Mouse (Mus musculus) ES-Bruce4 (cell line): ENCODE measurements around the gene Wnt5b. TPM values are rescaled to one million over a fixed set of nuclear protein-coding genes. Genes with fewer than 3 reads are reported as not detected.
A peak's percentile ranks its signal among the peaks of the same experiment; 100 is the strongest.

Experiments
- H3K27ac ChIP-seq: 2 replicates; pipeline ENCODE4 v1.5.1; 2012; ENCODE audit warnings: low read length, inconsistent platforms; ENCODE audit not compliant: insufficient read depth
- H3K27me3 ChIP-seq: 2 replicates; pipeline ENCODE4 v1.6.1; 2012; ENCODE audit warnings: mild to moderate bottlenecking, low read length, inconsistent platforms; ENCODE audit not compliant: control insufficient read depth, poor library complexity, insufficient read depth, severe bottlenecking
- H3K36me3 ChIP-seq: 2 replicates; pipeline ENCODE4 v1.6.1; 2012; ENCODE audit warnings: inconsistent platforms, mild to moderate bottlenecking, low read length, moderate library complexity; ENCODE audit not compliant: control insufficient read depth, poor library complexity, insufficient read depth, severe bottlenecking
- H3K4me1 ChIP-seq: one replicate; pipeline ENCODE4 v1.8.1; 2011; ENCODE audit warnings: low read length; ENCODE audit not compliant: control insufficient read depth, insufficient read depth
- H3K4me3 ChIP-seq: 2 replicates; pipeline ENCODE4 v1.5.1; 2011; ENCODE audit warnings: low read depth, mild to moderate bottlenecking, low read length
- H3K9ac ChIP-seq: 2 replicates; pipeline ENCODE4 v1.6.1; 2012; ENCODE audit warnings: low read depth, mild to moderate bottlenecking, inconsistent platforms; ENCODE audit not compliant: poor library complexity, severe bottlenecking
- H3K9me3 ChIP-seq: replicated peaks from 2 replicates; pipeline ENCODE4 v1.6.1; 2012; ENCODE audit warnings: mild to moderate bottlenecking, low read length, inconsistent platforms; ENCODE audit not compliant: control insufficient read depth, poor library complexity, insufficient read depth, severe bottlenecking
- CTCF ChIP-seq: IDR thresholded peaks from one replicate; pipeline ENCODE4 v1.8.1; 2011; ENCODE audit warnings: low read depth, low read length
- EP300 ChIP-seq: IDR thresholded peaks from 2 replicates; pipeline ENCODE4 v1.6.1; 2011; ENCODE audit warnings: low read depth, low read length; ENCODE audit not compliant: insufficient read depth
- POLR2A ChIP-seq: IDR thresholded peaks from one replicate; pipeline ENCODE4 v1.8.1; 2011; ENCODE audit warnings: low read length; ENCODE audit not compliant: insufficient read depth
- polyA plus RNA-seq: library from polyadenylated mRNA; stranded (reverse); fragments of >200 nt; gene quantifications from 2 replicates; pipeline ENCODE4 v1.2.4, GENCODE M21; 2011; ENCODE audit warnings: low read depth; ENCODE audit not compliant: missing spikeins, insufficient read depth, insufficient read length

Gene Wnt5b
- polyA plus RNA-seq, 1 experiment = 2.5 TPM

GRCm38 (mm10) chr6:119565451-119566379, 21.6 kb upstream of the Wnt5b start:
- no peak for TF ChIP-seq POLR2A
- no peak for TF ChIP-seq EP300
- no peak for TF ChIP-seq CTCF
- no peak overlapping the region for H3K27ac ChIP-seq
- H3K27me3 ChIP-seq = no peaks in the 10 kb centered on the region
- no peak overlapping the region for H3K9ac ChIP-seq
- no peaks in the 10 kb centered on the region for H3K4me1 ChIP-seq
- H3K9me3 ChIP-seq = no peaks in the 10 kb centered on the region
- H3K36me3 ChIP-seq = no peaks in the 10 kb centered on the region
- H3K4me3 ChIP-seq = no peak overlapping the region

- H3K27ac ChIP-seq = no peak overlapping the region
- H3K4me3 ChIP-seq = no peak overlapping the region
- no peaks in the 10 kb centered on the region for H3K36me3 ChIP-seq
- no peaks in the 10 kb centered on the region for H3K27me3 ChIP-seq
- TF ChIP-seq POLR2A = no peak
- no peak for TF ChIP-seq CTCF
- no peak for TF ChIP-seq EP300
- H3K4me1 ChIP-seq = no peaks in the 10 kb centered on the region
- no peak overlapping the region for H3K9ac ChIP-seq
- H3K9me3 ChIP-seq = no peaks in the 10 kb centered on the region
Observed at GRCm38 (mm10) chr6:119562558-119562957, 18.4 kb upstream of the Wnt5b start.

GRCm38 (mm10) chr6:119558855-119559254, 14.7 kb upstream of the Wnt5b start:
- no peaks in the 10 kb centered on the region for H3K4me1 ChIP-seq
- H3K27ac ChIP-seq = no peak overlapping the region
- H3K27me3 ChIP-seq = no peaks in the 10 kb centered on the region
- no peaks in the 10 kb centered on the region for H3K9me3 ChIP-seq
- no peak overlapping the region for H3K9ac ChIP-seq
- no peak for TF ChIP-seq CTCF
- no peak for TF ChIP-seq POLR2A
- no peak for TF ChIP-seq EP300
- no peaks in the 10 kb centered on the region for H3K36me3 ChIP-seq
- no peak overlapping the region for H3K4me3 ChIP-seq

- H3K9me3 ChIP-seq = no peaks in the 10 kb centered on the region
- no peaks in the 10 kb centered on the region for H3K36me3 ChIP-seq
- TF ChIP-seq POLR2A (no peak), CTCF (peak; percentile 57), EP300 (no peak)
- no peak overlapping the region for H3K9ac ChIP-seq
- no peak overlapping the region for H3K4me3 ChIP-seq
- no peak overlapping the region for H3K27ac ChIP-seq
- H3K4me1 ChIP-seq = no peaks in the 10 kb centered on the region
- H3K27me3 ChIP-seq = no peaks in the 10 kb centered on the region; the same call in 1 of the 2 replicates
Observed at GRCm38 (mm10) chr6:119554439-119554838, 10.3 kb upstream of the Wnt5b start.

GRCm38 (mm10) chr6:119544518-119544864, 344 bp upstream of the Wnt5b start:
- TF ChIP-seq CTCF = no peak
- no peak for TF ChIP-seq POLR2A
- TF ChIP-seq EP300 = no peak
- H3K9ac ChIP-seq = peak overlapping the region; percentile 77
- H3K27me3 ChIP-seq = peaks cover 14% of the 10 kb centered on the region
- no peaks in the 10 kb centered on the region for H3K36me3 ChIP-seq
- peak overlapping the region; percentile 40 for H3K4me3 ChIP-seq
- no peaks in the 10 kb centered on the region for H3K4me1 ChIP-seq
- H3K27ac ChIP-seq = no peak overlapping the region
- H3K9me3 ChIP-seq = no peaks in the 10 kb centered on the region

GRCm38 (mm10) chr6:119543456-119543802, 718 bp downstream of the Wnt5b start:
- H3K9ac ChIP-seq = peak overlapping the region; percentile 77
- H3K27me3 ChIP-seq = peaks cover 14% of the 10 kb centered on the region
- TF ChIP-seq CTCF (no peak), EP300 (no peak), POLR2A (no peak)
- H3K9me3 ChIP-seq = no peaks in the 10 kb centered on the region
- peak overlapping the region; percentile 58 for H3K4me3 ChIP-seq
- no peaks in the 10 kb centered on the region for H3K36me3 ChIP-seq
- no peak overlapping the region for H3K27ac ChIP-seq
- H3K4me1 ChIP-seq = no peaks in the 10 kb centered on the region
